Mouse (Mus musculus): ENCODE results near the gene Prelid1. TPM values are rescaled to one million over a fixed set of nuclear protein-coding genes. Genes with fewer than 3 reads are reported as not detected.
A peak's percentile ranks its signal among the peaks of the same experiment; 100 is the strongest.

Prelid1 gene
- polyA plus RNA-seq, 1 experiment from 2014 or later: 493 TPM

GRCm38 (mm10) chr13:55318351-55318750 is 1.9 kb upstream of the Prelid1 start:
- Histone ChIP-seq H3K4me3 (ENCODE audit: low read depth, low read length) (no peak overlapping the region), H3K9ac (ENCODE audit: low read depth, low read length) (no peak overlapping the region), H3K4me2 (no peak overlapping the region), H3K9me3 (ENCODE audit: control insufficient read depth, low read length) (no peaks in the 10 kb centered on the region), H3K36me3 (ENCODE audit: control insufficient read depth, insufficient read depth, low read length) (peaks cover 25% of the 10 kb centered on the region), H3K27me3 (replicated peaks; ENCODE audit: control insufficient read depth, insufficient read depth, low read length) (no peaks in the 10 kb centered on the region), H3K4me1 (replicated peaks; ENCODE audit: control insufficient read depth, insufficient read depth, low read length) (peaks cover 13% of the 10 kb centered on the region), H3K27ac (ENCODE audit: low read depth, low read length) (no peak overlapping the region)
- DNase-seq (ENCODE audit: low spot score): no peak
- 81% methylated on average over 3 of the region's 3 CpGs for WGBS
- ATAC-seq (replicated peaks; ENCODE audit: low FRiP score): no peak

- Histone ChIP-seq H3K4me2 (peak within 1 kb of the TSS; percentile 99), H3K27ac (ENCODE audit: low read depth, low read length) (peak within 1 kb of the TSS; percentile 72), H3K9me3 (ENCODE audit: control insufficient read depth, low read length) (no peaks in the 10 kb centered on the region), H3K4me1 (replicated peaks; ENCODE audit: control insufficient read depth, insufficient read depth, low read length) (peaks cover 18% of the 10 kb centered on the region), H3K4me3 (ENCODE audit: low read depth, low read length) (peak within 1 kb of the TSS; percentile 94), H3K36me3 (ENCODE audit: control insufficient read depth, insufficient read depth, low read length) (peaks cover 40% of the 10 kb centered on the region), H3K27me3 (replicated peaks; ENCODE audit: control insufficient read depth, insufficient read depth, low read length) (no peaks in the 10 kb centered on the region), H3K9ac (ENCODE audit: low read depth, low read length) (peak within 1 kb of the TSS; percentile 97)
- DNase-seq (ENCODE audit: low spot score): peak; percentile 86
- ATAC-seq (replicated peaks; ENCODE audit: low FRiP score): peak; percentile 93
- under 1% methylated on average over 72 of the region's 73 CpGs for WGBS
Observed at GRCm38 (mm10) chr13:55321434-55322129, 1.3 kb downstream of the Prelid1 start, which contains the start of gene Rab24. Rab24 (minus strand) TSS chr13:55321946.

GRCm38 (mm10) chr13:55322130-55322825 is 2.0 kb downstream of the Prelid1 start:
- no peaks in the 10 kb centered on the region for H3K9me3 ChIP-seq (ENCODE audit: control insufficient read depth, low read length)
- peaks cover 18% of the 10 kb centered on the region for H3K4me1 ChIP-seq (replicated peaks; ENCODE audit: control insufficient read depth, insufficient read depth, low read length)
- peak overlapping the region; percentile 97 for H3K9ac ChIP-seq (ENCODE audit: low read depth, low read length)
- WGBS: 1% methylated on average over 31 of the region's 31 CpGs
- ATAC-seq (replicated peaks; ENCODE audit: low FRiP score): peak; percentile 19; the same call in 1 of the 2 replicates
- peak overlapping the region; percentile 94 for H3K4me3 ChIP-seq (ENCODE audit: low read depth, low read length)
- peak overlapping the region; percentile 99 for H3K4me2 ChIP-seq
- no peaks in the 10 kb centered on the region for H3K27me3 ChIP-seq (replicated peaks; ENCODE audit: control insufficient read depth, insufficient read depth, low read length)
- no peak for DNase-seq (ENCODE audit: low spot score)
- peak overlapping the region; percentile 72 for H3K27ac ChIP-seq (ENCODE audit: low read depth, low read length)
- peaks cover 40% of the 10 kb centered on the region for H3K36me3 ChIP-seq (ENCODE audit: control insufficient read depth, insufficient read depth, low read length)

DNA sequence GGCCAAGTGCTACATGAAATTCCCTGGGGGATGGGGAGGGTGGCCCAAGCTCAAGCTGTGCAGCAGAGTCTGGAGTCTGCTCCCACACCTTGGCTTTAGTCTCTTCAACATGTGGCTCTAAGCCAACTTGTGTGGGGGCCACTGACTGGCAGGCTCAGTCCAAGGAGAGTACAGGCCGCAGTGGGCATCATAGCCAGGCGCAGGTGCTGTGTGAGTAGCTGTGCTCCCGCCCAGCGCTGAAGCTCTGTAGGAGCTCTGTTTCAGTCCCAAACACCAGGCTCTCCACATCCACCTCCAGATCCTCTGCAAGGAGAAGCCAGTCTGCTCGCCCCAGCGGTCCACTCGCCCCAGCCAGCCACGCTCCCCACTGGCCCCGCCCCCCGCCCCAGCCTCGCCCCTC is 5.3 kb downstream of the Prelid1 start:
- 82% methylated on average over 11 of the region's 11 CpGs for WGBS
- Histone ChIP-seq H3K4me2 (no peak overlapping the region), H3K36me3 (ENCODE audit: control insufficient read depth, insufficient read depth, low read length) (peaks cover 29% of the 10 kb centered on the region), H3K27me3 (replicated peaks; ENCODE audit: control insufficient read depth, insufficient read depth, low read length) (no peaks in the 10 kb centered on the region), H3K27ac (ENCODE audit: low read depth, low read length) (no peak overlapping the region), H3K4me3 (ENCODE audit: low read depth, low read length) (no peak overlapping the region), H3K4me1 (replicated peaks; ENCODE audit: control insufficient read depth, insufficient read depth, low read length) (peaks cover 29% of the 10 kb centered on the region), H3K9ac (ENCODE audit: low read depth, low read length) (no peak overlapping the region), H3K9me3 (ENCODE audit: control insufficient read depth, low read length) (no peaks in the 10 kb centered on the region)
- DNase-seq (ENCODE audit: low spot score) (no peak), ATAC-seq (replicated peaks; ENCODE audit: low FRiP score) (no peak)

DNA sequence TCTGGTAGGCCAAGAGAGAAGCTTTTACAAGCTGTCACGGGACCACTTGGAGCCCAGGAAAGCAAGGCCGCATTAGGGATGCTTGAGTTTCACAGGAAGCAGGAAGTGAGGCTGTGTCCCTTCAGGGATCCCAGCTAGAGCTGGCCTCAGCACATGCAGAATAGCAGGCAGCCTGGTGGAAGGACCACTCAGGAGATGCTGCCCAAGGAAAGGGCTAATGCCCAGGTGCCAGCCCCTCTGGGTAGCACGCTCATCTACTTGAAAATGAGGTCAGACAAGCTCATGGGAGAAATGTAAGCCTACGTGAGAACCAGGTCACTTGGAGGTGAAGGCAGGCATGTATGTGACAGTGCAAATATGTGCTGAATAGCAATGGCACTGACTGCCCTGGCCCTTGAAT is 6.9 kb downstream of the Prelid1 start:
- no peak overlapping the region for H3K27ac ChIP-seq (ENCODE audit: low read depth, low read length)
- 59% methylated on average over 4 of the region's 4 CpGs for WGBS

DNA sequence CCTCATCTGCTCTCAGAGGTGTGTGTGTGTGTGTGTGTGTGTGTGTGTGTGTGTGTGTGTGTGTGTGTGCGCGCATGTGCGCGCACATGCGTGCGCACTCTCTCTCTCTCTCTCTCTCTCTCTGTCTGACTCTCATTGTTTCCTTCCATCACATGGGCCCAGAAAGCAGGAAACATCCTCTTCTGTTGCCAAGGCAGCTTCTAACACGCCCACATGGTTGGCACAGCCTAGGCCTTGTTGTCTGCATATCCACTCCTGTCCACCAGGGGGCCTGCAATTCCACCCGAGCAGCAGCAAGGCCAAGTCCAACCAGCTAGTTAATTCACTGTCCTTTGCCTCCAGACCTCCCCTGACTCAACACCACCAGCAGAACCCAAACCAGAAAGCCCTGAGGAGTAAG is 7.3 kb downstream of the Prelid1 start:
- Histone ChIP-seq H3K4me3 (ENCODE audit: low read depth, low read length) (peak overlapping the region; percentile 71; the same call in 1 of the 2 replicates), H3K4me1 (replicated peaks; ENCODE audit: control insufficient read depth, insufficient read depth, low read length) (peaks cover 28% of the 10 kb centered on the region), H3K9ac (ENCODE audit: low read depth, low read length) (peak overlapping the region; percentile 77; the same call in 1 of the 2 replicates), H3K9me3 (ENCODE audit: control insufficient read depth, low read length) (no peaks in the 10 kb centered on the region), H3K27me3 (replicated peaks; ENCODE audit: control insufficient read depth, insufficient read depth, low read length) (no peaks in the 10 kb centered on the region), H3K4me2 (peak overlapping the region; percentile 89), H3K27ac (ENCODE audit: low read depth, low read length) (no peak overlapping the region), H3K36me3 (ENCODE audit: control insufficient read depth, insufficient read depth, low read length) (peaks cover 29% of the 10 kb centered on the region)
- WGBS: 49% methylated on average over 8 of the region's 8 CpGs
- ATAC-seq (replicated peaks; ENCODE audit: low FRiP score) (no peak), DNase-seq (ENCODE audit: low spot score) (peak; percentile 78)

More for the DNA sequence above, 6.9 kb downstream of the Prelid1 start:
- DNase-seq (ENCODE audit: low spot score) (no peak), ATAC-seq (replicated peaks; ENCODE audit: low FRiP score) (no peak)
- H3K9ac ChIP-seq (ENCODE audit: low read depth, low read length): no peak overlapping the region
- H3K27me3 ChIP-seq (replicated peaks; ENCODE audit: control insufficient read depth, insufficient read depth, low read length): no peaks in the 10 kb centered on the region
- H3K4me3 ChIP-seq (ENCODE audit: low read depth, low read length): no peak overlapping the region
- peaks cover 29% of the 10 kb centered on the region for H3K36me3 ChIP-seq (ENCODE audit: control insufficient read depth, insufficient read depth, low read length)
- no peaks in the 10 kb centered on the region for H3K9me3 ChIP-seq (ENCODE audit: control insufficient read depth, low read length)
- peak overlapping the region; percentile 7; the same call in 1 of the 2 replicates for H3K4me2 ChIP-seq
- H3K4me1 ChIP-seq (replicated peaks; ENCODE audit: control insufficient read depth, insufficient read depth, low read length): peaks cover 28% of the 10 kb centered on the region

DNA sequence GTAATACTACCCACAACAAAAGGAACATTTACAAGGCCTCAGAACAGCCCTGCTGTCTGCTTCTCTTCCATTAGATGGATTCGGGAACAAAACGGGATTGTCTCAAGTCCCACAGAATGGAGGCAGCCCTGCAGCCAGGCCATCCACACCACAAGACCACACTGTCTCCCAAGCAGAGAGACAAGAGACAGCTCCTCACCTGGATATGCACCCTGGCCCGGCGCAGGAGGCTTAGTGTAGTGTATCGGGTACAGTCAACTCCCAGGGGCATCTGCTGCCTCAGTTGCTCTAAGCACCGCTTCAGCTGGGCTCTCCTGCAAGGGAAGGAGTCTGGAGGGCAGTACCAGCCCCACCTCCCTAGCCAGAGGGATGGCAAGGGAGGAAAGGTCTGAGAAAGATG is 7.9 kb downstream of the Prelid1 start:
- ATAC-seq (replicated peaks; ENCODE audit: low FRiP score) (no peak), DNase-seq (ENCODE audit: low spot score) (no peak)
- Histone ChIP-seq H3K4me1 (replicated peaks; ENCODE audit: control insufficient read depth, insufficient read depth, low read length) (peaks cover 23% of the 10 kb centered on the region), H3K27me3 (replicated peaks; ENCODE audit: control insufficient read depth, insufficient read depth, low read length) (no peaks in the 10 kb centered on the region), H3K9me3 (ENCODE audit: control insufficient read depth, low read length) (no peaks in the 10 kb centered on the region), H3K9ac (ENCODE audit: low read depth, low read length) (peak overlapping the region; percentile 77), H3K27ac (ENCODE audit: low read depth, low read length) (no peak overlapping the region), H3K4me2 (peak overlapping the region; percentile 89), H3K4me3 (ENCODE audit: low read depth, low read length) (peak overlapping the region; percentile 71), H3K36me3 (ENCODE audit: control insufficient read depth, insufficient read depth, low read length) (peaks cover 26% of the 10 kb centered on the region)
- WGBS: 82% methylated on average over 6 of the region's 6 CpGs

DNA sequence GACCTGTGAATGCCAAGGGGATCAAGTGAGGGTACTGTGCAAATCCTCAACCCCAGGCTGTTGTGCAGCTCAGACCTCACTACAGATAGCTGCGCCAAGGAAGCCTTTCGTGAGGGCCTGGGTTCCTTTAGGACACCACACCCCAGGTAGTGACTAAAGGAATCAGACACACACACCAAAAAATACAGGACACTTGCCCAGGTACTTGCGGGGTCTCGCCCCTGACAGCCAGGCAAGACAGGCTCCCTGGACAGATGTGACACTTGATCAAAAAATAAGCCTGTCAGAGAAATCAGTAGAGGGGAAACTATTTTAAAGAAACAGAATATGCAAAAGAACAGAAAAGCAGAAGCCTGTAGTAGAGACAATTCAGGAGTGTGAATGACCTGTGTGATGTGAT is 8.3 kb downstream of the Prelid1 start:
- 83% methylated on average over 4 of the region's 4 CpGs for WGBS
- H3K9ac ChIP-seq (ENCODE audit: low read depth, low read length): peak overlapping the region; percentile 77
- H3K36me3 ChIP-seq (ENCODE audit: control insufficient read depth, insufficient read depth, low read length): peaks cover 21% of the 10 kb centered on the region
- H3K27me3 ChIP-seq (replicated peaks; ENCODE audit: control insufficient read depth, insufficient read depth, low read length): no peaks in the 10 kb centered on the region
- no peaks in the 10 kb centered on the region for H3K9me3 ChIP-seq (ENCODE audit: control insufficient read depth, low read length)
- no peak for ATAC-seq (replicated peaks; ENCODE audit: low FRiP score)
- peaks cover 20% of the 10 kb centered on the region for H3K4me1 ChIP-seq (replicated peaks; ENCODE audit: control insufficient read depth, insufficient read depth, low read length)
- DNase-seq (ENCODE audit: low spot score): no peak
- peak overlapping the region; percentile 89 for H3K4me2 ChIP-seq
- peak overlapping the region; percentile 71 for H3K4me3 ChIP-seq (ENCODE audit: low read depth, low read length)
- H3K27ac ChIP-seq (ENCODE audit: low read depth, low read length): no peak overlapping the region
